Mouse (Mus musculus): Measurements from ENCODE around the gene Tex11.
"Not testable (repeated sequence)": the region's sequence is repeated elsewhere in the genome, so short reads cannot be mapped to it uniquely, and the experiment has no call there.

Tex11 gene

GRCm38 (mm10) chrX:101059541-101059940 lies at the start of gene Tex11:
Gene Tex11 (minus strand): TSS chrX:101059667.
- DNase-seq (ENCODE audit: low spot score), result no peak

GRCm38 (mm10) chrX:101085920-101086319 lies 26.5 kb upstream of the Tex11 start, which contains the start of gene Slc7a3:
Gene Slc7a3 (minus strand): TSS chrX:101086020.
- DNase-seq (ENCODE audit: low spot score), result no peak

- not testable (repeated sequence) for DNase-seq (ENCODE audit: low spot score)
These were observed 25.7 kb upstream of the Tex11 start for GRCm38 (mm10) chrX:101085211-101085610.

- DNase-seq (ENCODE audit: low spot score), result no peak
These were observed 24.7 kb upstream of the Tex11 start for GRCm38 (mm10) chrX:101084192-101084591.

- DNase-seq (ENCODE audit: low spot score), result no peak
These were observed 5.8 kb upstream of the Tex11 start for GRCm38 (mm10) chrX:101065245-101065644.

- DNase-seq (ENCODE audit: low spot score), result peak; percentile 10
These were observed 4.0 kb upstream of the Tex11 start for GRCm38 (mm10) chrX:101063503-101063902.

- peak; percentile 46 for DNase-seq (ENCODE audit: low spot score)
These were observed 115.8 kb downstream of the Tex11 start for GRCm38 (mm10) chrX:100943640-100944039.

GRCm38 (mm10) chrX:100839211-100839610 lies 220.3 kb downstream of the Tex11 start:
- no peak for DNase-seq (ENCODE audit: low spot score)

- DNase-seq (ENCODE audit: low spot score), result no peak
These were observed 226.7 kb downstream of the Tex11 start for GRCm38 (mm10) chrX:100832806-100833205.

GRCm38 (mm10) chrX:100825557-100825956 lies 233.9 kb downstream of the Tex11 start:
- DNase-seq (ENCODE audit: low spot score), result no peak

GRCm38 (mm10) chrX:100821149-100821548 lies 238.3 kb downstream of the Tex11 start:
- DNase-seq (ENCODE audit: low spot score), result no peak

GRCm38 (mm10) chrX:100818681-100819080 lies 240.8 kb downstream of the Tex11 start:
- no peak for DNase-seq (ENCODE audit: low spot score)

- DNase-seq (ENCODE audit: low spot score), result peak; percentile 18
These were observed 243.7 kb downstream of the Tex11 start for GRCm38 (mm10) chrX:100815766-100816165.

- DNase-seq (ENCODE audit: low spot score), result no peak
These were observed 245.3 kb downstream of the Tex11 start for GRCm38 (mm10) chrX:100814139-100814538.

GRCm38 (mm10) chrX:100811129-100811528 lies 248.3 kb downstream of the Tex11 start:
- DNase-seq (ENCODE audit: low spot score), result no peak

GRCm38 (mm10) chrX:100802034-100802433 lies 257.4 kb downstream of the Tex11 start:
- DNase-seq (ENCODE audit: low spot score), result no peak

- DNase-seq (ENCODE audit: low spot score), result no peak
These were observed 258.8 kb downstream of the Tex11 start for GRCm38 (mm10) chrX:100800643-100801042.

GRCm38 (mm10) chrX:100797851-100798527 lies 261.5 kb downstream of the Tex11 start:
- DNase-seq (ENCODE audit: low spot score), result no peak

GRCm38 (mm10) chrX:100797370-100797769 lies 262.1 kb downstream of the Tex11 start:
- no peak for DNase-seq (ENCODE audit: low spot score)

- DNase-seq (ENCODE audit: low spot score), result no peak
These were observed 262.8 kb downstream of the Tex11 start for GRCm38 (mm10) chrX:100796741-100797090.

GRCm38 (mm10) chrX:100796041-100796740 lies 263.3 kb downstream of the Tex11 start:
- DNase-seq (ENCODE audit: low spot score), result no peak

GRCm38 (mm10) chrX:100789322-100789721 lies 270.1 kb downstream of the Tex11 start:
- DNase-seq (ENCODE audit: low spot score), result no peak

All from adipocyte (in vitro differentiated cells).